Mouse (Mus musculus) small intestine, adult 2 months (tissue): ENCODE data around the gene Myt1l.

Experiments used
- CTCF ChIP-seq: fragments of 200-500 bp; IDR thresholded peaks from 2 replicates; pipeline ENCODE4 v1.5.1; 2012; ENCODE audit warnings: low read depth, mild to moderate bottlenecking, control low read depth, inconsistent platforms, low read length, moderate library complexity, mixed read lengths; ENCODE audit not compliant: insufficient replicate concordance, insufficient read length; ENCODE audit errors: extremely low read depth
- POLR2A ChIP-seq: fragments of 200-500 bp; IDR thresholded peaks from 2 replicates; pipeline ENCODE4 v1.6.1; 2012; ENCODE audit warnings: low read depth, mild to moderate bottlenecking, control low read depth, inconsistent platforms, low read length, moderate library complexity

DNA sequence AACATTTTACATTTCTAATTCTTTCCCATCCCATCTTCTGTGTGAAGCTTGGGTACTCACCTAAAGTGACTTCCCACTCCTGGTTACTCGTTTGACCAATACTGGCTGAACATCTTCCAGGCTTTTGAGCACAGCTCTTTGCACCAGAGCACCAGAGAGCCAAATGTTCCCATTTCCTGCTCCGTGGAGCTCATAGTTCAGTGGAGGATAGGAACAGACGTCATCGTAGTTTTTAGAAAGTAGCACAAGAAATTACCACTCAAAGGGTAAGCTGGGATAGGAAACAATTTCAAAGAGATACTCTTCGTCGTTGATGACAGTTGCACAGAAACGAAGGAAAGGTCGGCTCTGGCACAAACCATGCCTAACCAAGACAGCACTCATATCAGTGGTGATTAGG, 154.2 kb downstream of the Myt1l start:
- TF ChIP-seq CTCF (no peak), POLR2A (no peak)
